Mouse (Mus musculus) CH12.LX (cell line): ENCODE measurements at regions not wholly inside any gene's neighbourhood (a gene's known extent, or its start where the extent isn't known, plus 50 kb on each side); places are given as distances from the start of the nearest gene placed in this dataset.
A peak's percentile ranks its signal among the peaks of the same experiment; 100 is the strongest.

Experiments used
- DNase-seq: peaks from one replicate; pipeline ENCODE4 v3.0.0-alpha.2; 2013; ENCODE audit errors: extremely low read depth
- H3K27ac ChIP-seq: 2 replicates; pipeline ENCODE4 v1.5.1; 2012; ENCODE audit warnings: low read depth, mild to moderate bottlenecking, control low read depth, moderate library complexity; ENCODE audit not compliant: insufficient read depth
- H3K27me3 ChIP-seq: replicated peaks from 2 replicates; pipeline ENCODE3; 2012; ENCODE audit warnings: inconsistent platforms
- H3K36me3 ChIP-seq, 2 experiments: replicated peaks in 1 of 2; 2 replicates each; pipeline versions ENCODE3 to v1.6.1; 2012; ENCODE audit warnings: inconsistent platforms in 1 of 2, low read length in 1 of 2, mild to moderate bottlenecking in 1 of 2, mixed read lengths in 1 of 2, moderate library complexity in 1 of 2; ENCODE audit not compliant: control insufficient read depth in 1 of 2, insufficient read depth in 1 of 2
- H3K4me1 ChIP-seq, 2 experiments: 2 replicates each; pipeline ENCODE4 v1.6.1; 2012; ENCODE audit warnings: inconsistent platforms in 1 of 2, moderate library complexity in 1 of 2; ENCODE audit not compliant: insufficient read depth in 2 of 2, control insufficient read depth in 1 of 2
- H3K4me2 ChIP-seq: 2 replicates; pipeline ENCODE4 v1.6.1; 2012; ENCODE audit warnings: low read depth, mild to moderate bottlenecking, control low read depth; ENCODE audit not compliant: poor library complexity, insufficient read depth, severe bottlenecking
- H3K4me3 ChIP-seq, 3 experiments: fragments of 150-350 bp in 1 of 3; sonication (generic) in 1 of 3; replicated peaks in 1 of 3; 2 replicates each; pipeline versions ENCODE3 to v1.5.1; 2011 to 2012; ENCODE audit warnings: low read depth in 2 of 3, low read length in 2 of 3, mild to moderate bottlenecking in 2 of 3, moderate library complexity in 2 of 3, control low read depth in 1 of 3, improper control_type of control experiment in 1 of 3, inconsistent platforms in 1 of 3, mixed read lengths in 1 of 3; ENCODE audit not compliant: poor library complexity in 1 of 3
- H3K79me2 ChIP-seq: replicated peaks from 2 replicates; pipeline ENCODE4 v1.6.1; 2012; ENCODE audit warnings: mild to moderate bottlenecking, moderate library complexity; ENCODE audit not compliant: control insufficient read depth, poor library complexity, insufficient read depth, severe bottlenecking; ENCODE audit errors: extremely low read depth
- H3K9ac ChIP-seq: 2 replicates; pipeline ENCODE4 v1.6.1; 2012; ENCODE audit warnings: low read depth, mild to moderate bottlenecking, control low read depth, moderate library complexity; ENCODE audit not compliant: insufficient read depth
- H3K9me3 ChIP-seq: replicated peaks from 2 replicates; pipeline ENCODE3; 2012; ENCODE audit warnings: low read length, inconsistent platforms, mixed read lengths
- CHD1 ChIP-seq: IDR thresholded peaks from 2 replicates; pipeline ENCODE4 v1.6.1; 2012; ENCODE audit warnings: low read depth, low read length, improper control_type of control experiment, inconsistent platforms
- CHD2 ChIP-seq: IDR thresholded peaks from 2 replicates; pipeline ENCODE4 v1.6.1; 2011; ENCODE audit warnings: low read length, improper control_type of control experiment
- CTCF ChIP-seq, 2 experiments: IDR thresholded peaks in 1 of 2; conservative IDR thresholded peaks in 1 of 2; 2 replicates each; pipeline ENCODE4 v1.5.1; 2011 to 2012; ENCODE audit warnings: low read depth in 2 of 2, low read length in 2 of 2, improper control_type of control experiment in 1 of 2, inconsistent platforms in 1 of 2, mild to moderate bottlenecking in 1 of 2, moderate library complexity in 1 of 2
- ELF1 ChIP-seq: IDR thresholded peaks from 2 replicates; pipeline ENCODE4 v1.6.1; 2014; ENCODE audit warnings: low read depth, mild to moderate bottlenecking, inconsistent platforms, low read length, improper control_type of control experiment
- EP300 ChIP-seq: IDR thresholded peaks from 2 replicates; pipeline ENCODE4 v1.6.1; 2011; ENCODE audit warnings: low read length, improper control_type of control experiment
- GABPA ChIP-seq: IDR thresholded peaks from 2 replicates; pipeline ENCODE4 v1.6.1; 2012; ENCODE audit warnings: low read depth, low read length, improper control_type of control experiment, inconsistent platforms; ENCODE audit not compliant: insufficient replicate concordance
- IRF4 ChIP-seq: IDR thresholded peaks from 2 replicates; pipeline ENCODE4 v1.6.1; 2014; ENCODE audit warnings: low read depth, mild to moderate bottlenecking, inconsistent platforms, low read length, improper control_type of control experiment
- JUN ChIP-seq: IDR thresholded peaks from 2 replicates; pipeline ENCODE4 v1.6.1; 2011; ENCODE audit warnings: low read depth, mild to moderate bottlenecking, low read length, improper control_type of control experiment, moderate library complexity; ENCODE audit not compliant: insufficient read depth
- KAT2A ChIP-seq: IDR thresholded peaks from 2 replicates; pipeline ENCODE4 v1.6.1; 2012; ENCODE audit warnings: low read length, improper control_type of control experiment, inconsistent platforms; ENCODE audit not compliant: insufficient replicate concordance
- MEF2A ChIP-seq: IDR thresholded peaks from 2 replicates; pipeline ENCODE4 v1.6.1; 2014; ENCODE audit warnings: low read depth, mild to moderate bottlenecking, inconsistent platforms, low read length, improper control_type of control experiment, borderline replicate concordance
- MXI1 ChIP-seq: IDR thresholded peaks from 2 replicates; pipeline ENCODE4 v1.6.1; 2011; ENCODE audit warnings: mild to moderate bottlenecking, low read depth, low read length, improper control_type of control experiment
- MYC ChIP-seq: IDR thresholded peaks from 2 replicates; pipeline ENCODE4 v1.6.1; 2011; ENCODE audit warnings: low read depth, mild to moderate bottlenecking, improper control_type of control experiment, low read length
- PAX5 ChIP-seq: IDR thresholded peaks from 2 replicates; pipeline ENCODE4 v1.6.1; 2012; ENCODE audit warnings: low read length, inconsistent platforms, mixed read lengths
- POLR2A ChIP-seq: IDR thresholded peaks from 2 replicates; pipeline ENCODE4 v1.6.1; 2011; ENCODE audit warnings: low read depth, mild to moderate bottlenecking, improper control_type of control experiment, low read length
- POLR2AphosphoS2 ChIP-seq: IDR thresholded peaks from 2 replicates; pipeline ENCODE4 v1.6.1; 2011; ENCODE audit warnings: low read depth, low read length, improper control_type of control experiment
- RAD21 ChIP-seq: IDR thresholded peaks from 2 replicates; pipeline ENCODE4 v1.6.1; 2011; ENCODE audit warnings: low read depth, mild to moderate bottlenecking, low read length, improper control_type of control experiment, moderate library complexity
- SIN3A ChIP-seq: IDR thresholded peaks from 2 replicates; pipeline ENCODE4 v1.6.1; 2012; ENCODE audit warnings: low read length, improper control_type of control experiment, inconsistent platforms
- SMC3 ChIP-seq: IDR thresholded peaks from 2 replicates; pipeline ENCODE4 v1.6.1; 2011; ENCODE audit warnings: low read depth, low read length, improper control_type of control experiment
- TBP ChIP-seq: conservative IDR thresholded peaks from 2 replicates; pipeline ENCODE4 v1.6.1; 2011; ENCODE audit warnings: low read depth, low read length, improper control_type of control experiment
- TCF12 ChIP-seq: IDR thresholded peaks from 2 replicates; pipeline ENCODE4 v1.6.1; 2014; ENCODE audit warnings: low read depth, mild to moderate bottlenecking, inconsistent platforms, low read length, improper control_type of control experiment
- UBTF ChIP-seq: IDR thresholded peaks from 2 replicates; pipeline ENCODE4 v1.6.1; 2012; ENCODE audit warnings: low read depth, mild to moderate bottlenecking, inconsistent platforms, low read length, improper control_type of control experiment, moderate library complexity
- ZC3H11A ChIP-seq: IDR thresholded peaks from 2 replicates; pipeline ENCODE4 v1.6.1; 2012; ENCODE audit warnings: low read depth, mild to moderate bottlenecking, inconsistent platforms, low read length, improper control_type of control experiment
- ZMIZ1 ChIP-seq: IDR thresholded peaks from 2 replicates; pipeline ENCODE4 v1.6.1; 2012; ENCODE audit warnings: low read depth, mild to moderate bottlenecking, inconsistent platforms, low read length, improper control_type of control experiment
- dilution Hi-C: fragments of 300-500 bp; cut with MboI; formaldehyde crosslinking; loops from 2 replicates; pipeline ENCODE4 v1.14.3; 2020; ENCODE audit warnings: low sequenced_read_pairs; ENCODE audit not compliant: extremely low pct_unique_long_range_greater_than_20kb, extremely low pct_ligation_motif_present
- in situ Hi-C: fragments of 300-500 bp; cut with MboI; formaldehyde crosslinking; loops from 3 replicates; pipeline ENCODE4 v1.14.3; 2019; ENCODE audit warnings: low sequenced_read_pairs, low pct_ligation_motif_present, low pct_unique_long_range_greater_than_20kb, mixed read lengths

GRCm38 (mm10) chr13:107899600-107900229 lies 144.5 kb upstream of the Smim15 start (continued):
- TF ChIP-seq RAD21 (no peak), EP300 (peak; percentile 67), SMC3 (no peak), ELF1 (no peak), MYC (0 out of 2 replicates have a peak, but pooled peaks have one; percentile 11), PAX5 (no peak)
- TF ChIP-seq, all 38 proteins: peak for 8

GRCm38 (mm10) chr13:107897646-107898045 lies 146.6 kb upstream of the Smim15 start:
- no peak for TF ChIP-seq ZC3H11A
- no peak for TF ChIP-seq MXI1
- TF ChIP-seq MEF2A: no peak
- no peak for TF ChIP-seq PAX5
- TF ChIP-seq UBTF: no peak
- no peak for TF ChIP-seq JUN
- no peak for TF ChIP-seq GABPA
- no peak for TF ChIP-seq CHD2
- no peak for TF ChIP-seq CTCF (conservative IDR thresholded peaks at IDR 0.05 in 1 of 2, IDR thresholded peaks at IDR 0.05 in 1 of 2; ENCODE audit: low read depth in 2 of 2, low read length in 2 of 2)
- TF ChIP-seq POLR2A: no peak
- no peak for TF ChIP-seq CHD1
- TF ChIP-seq TBP: no peak
- TF ChIP-seq POLR2AphosphoS2: no peak
- TF ChIP-seq SMC3: no peak
- TF ChIP-seq TCF12: no peak
- TF ChIP-seq ZMIZ1: no peak
- no peak for TF ChIP-seq SIN3A
- TF ChIP-seq EP300: no peak
- TF ChIP-seq IRF4: no peak
- TF ChIP-seq KAT2A: no peak
- H3K27ac ChIP-seq: no peak overlapping the region
- H3K4me3 ChIP-seq: no peak overlapping the region
- no peak for DNase-seq
- peaks cover 6% of the 10 kb centered on the region for H3K9me3 ChIP-seq
- in situ Hi-C loops: loop anchor here (25.0 kb wide), 2 partner anchors 415 to 435 kb away; partner anchors contain the start of gene Depdc1b
- dilution Hi-C loops: no loop called here
- H3K9ac ChIP-seq: no peak overlapping the region
- H3K79me2 ChIP-seq: no peaks in the 10 kb centered on the region
- no peak overlapping the region for H3K4me2 ChIP-seq
- H3K36me3 ChIP-seq: no peaks in the 10 kb centered on the region
- H3K27me3 ChIP-seq: peaks cover 7% of the 10 kb centered on the region
- peaks cover 7 to 34% of the 10 kb centered on the region in 2 experiments; a peak in 3 of 4 replicates for H3K4me1 ChIP-seq
